Mouse (Mus musculus): ENCODE data around the gene Nfu1.

GRCm38 (mm10) chr6:87072759-87073158 is 63.7 kb downstream of the Nfu1 start:
- TF ChIP-seq CTCF (IDR thresholded peaks at IDR 0.05; ENCODE audit: control insufficient read depth, insufficient read depth, low read length) = no peak
- no peak for TF ChIP-seq POLR2A (IDR thresholded peaks at IDR 0.05; ENCODE audit: borderline replicate concordance, control insufficient read depth, low read depth, low read length)

Measured in bone marrow, adult 2 months (tissue).